Mouse (Mus musculus): Measurements from ENCODE around the gene Ociad1.

- TF ChIP-seq CTCF (IDR thresholded peaks at IDR 0.05; ENCODE audit: extremely low read depth, insufficient read depth, insufficient read length, insufficient replicate concordance), result no peak
- peak; percentile 86 for TF ChIP-seq POLR2A (IDR thresholded peaks at IDR 0.05; ENCODE audit: low read depth, low read length)
Measured at GRCm38 (mm10) chr5:73292502-73293457, at the start of gene Ociad1.
